Mouse (Mus musculus) MEL (cell line): ENCODE measurements around the gene Mlx. TPM values are rescaled to one million over a fixed set of nuclear protein-coding genes. Genes with fewer than 3 reads are reported as not detected.
A peak's percentile ranks its signal among the peaks of the same experiment; 100 is the strongest.

Experiments used
- DNase-seq: peaks from one replicate; pipeline ENCODE4 v3.0.0; 2011; ENCODE audit warnings: low read depth, low spot score
- H3K27ac ChIP-seq: 2 replicates; pipeline ENCODE4 v1.5.1; 2012; ENCODE audit warnings: low read depth, mild to moderate bottlenecking, control low read depth, low read length, moderate library complexity; ENCODE audit not compliant: control insufficient read depth
- H3K27me3 ChIP-seq, 2 experiments: fragments of 150-350 bp in 1 of 2; sonication (generic) in 1 of 2; 2 replicates each; pipeline ENCODE4 v1.6.1; 2012; ENCODE audit warnings: low read length in 2 of 2, mild to moderate bottlenecking in 2 of 2, improper control_type of control experiment in 1 of 2, moderate library complexity in 1 of 2; ENCODE audit not compliant: insufficient read depth in 2 of 2, control insufficient read depth in 1 of 2
- H3K36me3 ChIP-seq, 2 experiments: 2 replicates each; pipeline ENCODE4 v1.6.1; 2012 to 2014; ENCODE audit warnings: low read length in 2 of 2, improper control_type of control experiment in 1 of 2, inconsistent platforms in 1 of 2, mild to moderate bottlenecking in 1 of 2; ENCODE audit not compliant: insufficient read depth in 2 of 2, control insufficient read depth in 1 of 2
- H3K4me1 ChIP-seq, 2 experiments: fragments of 150-350 bp in 1 of 2; sonication (generic) in 1 of 2; 2 replicates each; pipeline ENCODE4 v1.6.1; 2012; ENCODE audit warnings: low read length in 2 of 2, improper control_type of control experiment in 1 of 2, mild to moderate bottlenecking in 1 of 2; ENCODE audit not compliant: insufficient read depth in 2 of 2, control insufficient read depth in 1 of 2
- H3K4me3 ChIP-seq, 2 experiments: fragments of 150-350 bp in 1 of 2; sonication (generic) in 1 of 2; 2 replicates each; pipeline ENCODE4 v1.5.1; 2012; ENCODE audit warnings: low read depth in 2 of 2, low read length in 2 of 2, mild to moderate bottlenecking in 2 of 2, moderate library complexity in 2 of 2, control low read depth in 1 of 2, improper control_type of control experiment in 1 of 2; ENCODE audit not compliant: control insufficient read depth in 1 of 2, insufficient read depth in 1 of 2
- H3K79me2 ChIP-seq: 2 replicates; pipeline ENCODE4 v1.6.1; 2012; ENCODE audit warnings: mild to moderate bottlenecking, low read length, moderate library complexity; ENCODE audit not compliant: control insufficient read depth, poor library complexity, insufficient read depth
- H3K9ac ChIP-seq: 2 replicates; pipeline ENCODE4 v1.6.1; 2012; ENCODE audit warnings: low read depth, mild to moderate bottlenecking, control low read depth, low read length, moderate library complexity; ENCODE audit not compliant: control insufficient read depth, poor library complexity, severe bottlenecking
- H3K9me3 ChIP-seq: fragments of 150-350 bp; sonication (generic); replicated peaks from 2 replicates; pipeline ENCODE4 v1.6.1; 2012; ENCODE audit warnings: mild to moderate bottlenecking, low read length, improper control_type of control experiment, moderate library complexity; ENCODE audit not compliant: insufficient read depth
- CHD1 ChIP-seq: IDR thresholded peaks from 2 replicates; pipeline ENCODE4 v1.6.1; 2012; ENCODE audit warnings: low read depth, mild to moderate bottlenecking, inconsistent platforms, low read length, improper control_type of control experiment
- CHD2 ChIP-seq: IDR thresholded peaks from 2 replicates; pipeline ENCODE4 v1.6.1; 2011; ENCODE audit warnings: low read length, improper control_type of control experiment
- CTCF ChIP-seq, 3 experiments: IDR thresholded peaks in 2 of 3; conservative IDR thresholded peaks in 1 of 3; 2 replicates each; pipeline ENCODE4 v1.5.1; 2011 to 2012; ENCODE audit warnings: low read length in 3 of 3, low read depth in 2 of 3, mild to moderate bottlenecking in 2 of 3, improper control_type of control experiment in 1 of 3, inconsistent platforms in 1 of 3, mixed read lengths in 1 of 3, moderate library complexity in 1 of 3; ENCODE audit not compliant: control insufficient read depth in 1 of 3, insufficient read depth in 1 of 3, poor library complexity in 1 of 3, severe bottlenecking in 1 of 3
- ELF1 ChIP-seq: IDR thresholded peaks from 2 replicates; pipeline ENCODE4 v1.6.1; 2014; ENCODE audit warnings: low read depth, mild to moderate bottlenecking, inconsistent platforms, low read length, improper control_type of control experiment, moderate library complexity
- EP300 ChIP-seq, 2 experiments: IDR thresholded peaks; 2 replicates each; pipeline ENCODE4 v1.6.1; 2011; ENCODE audit warnings: improper control_type of control experiment in 2 of 2, low read length in 2 of 2, low read depth in 1 of 2, mild to moderate bottlenecking in 1 of 2
- GABPA ChIP-seq: IDR thresholded peaks from 2 replicates; pipeline ENCODE4 v1.6.1; 2012; ENCODE audit warnings: low read depth, mild to moderate bottlenecking, inconsistent platforms, low read length, improper control_type of control experiment, moderate library complexity
- GATA1 ChIP-seq: IDR thresholded peaks from 2 replicates; pipeline ENCODE4 v1.6.1; 2011; ENCODE audit warnings: low read depth, low read length, improper control_type of control experiment
- HCFC1 ChIP-seq: IDR thresholded peaks from 2 replicates; pipeline ENCODE4 v1.6.1; 2012; ENCODE audit warnings: low read depth, mild to moderate bottlenecking, inconsistent platforms, low read length, improper control_type of control experiment, moderate library complexity
- JUND ChIP-seq: IDR thresholded peaks from 2 replicates; pipeline ENCODE4 v1.6.1; 2011; ENCODE audit warnings: low read depth, mild to moderate bottlenecking, improper control_type of control experiment, low read length
- MAFK ChIP-seq: IDR thresholded peaks from 2 replicates; pipeline ENCODE4 v1.6.1; 2011; ENCODE audit warnings: low read depth, mild to moderate bottlenecking, low read length, improper control_type of control experiment, borderline replicate concordance
- MAX ChIP-seq: IDR thresholded peaks from 2 replicates; pipeline ENCODE4 v1.6.1; 2011; ENCODE audit warnings: low read length, improper control_type of control experiment
- MEF2A ChIP-seq: IDR thresholded peaks from 2 replicates; pipeline ENCODE4 v1.6.1; 2014; ENCODE audit warnings: low read depth, mild to moderate bottlenecking, inconsistent platforms, low read length, improper control_type of control experiment; ENCODE audit not compliant: poor library complexity, insufficient replicate concordance, severe bottlenecking; ENCODE audit errors: extremely low read depth
- MYC ChIP-seq: IDR thresholded peaks from 2 replicates; pipeline ENCODE4 v1.6.1; 2011; ENCODE audit warnings: low read depth, mild to moderate bottlenecking, low read length, improper control_type of control experiment, moderate library complexity
- POLR2A ChIP-seq, 2 experiments: IDR thresholded peaks; 2 replicates each; pipeline ENCODE4 v1.6.1; 2011 to 2012; ENCODE audit warnings: low read length in 2 of 2, mild to moderate bottlenecking in 2 of 2, control low read depth in 1 of 2, improper control_type of control experiment in 1 of 2, low read depth in 1 of 2, moderate library complexity in 1 of 2; ENCODE audit not compliant: control insufficient read depth in 1 of 2, insufficient read depth in 1 of 2, poor library complexity in 1 of 2
- POLR2AphosphoS5 ChIP-seq: IDR thresholded peaks from 2 replicates; pipeline ENCODE4 v1.6.1; 2012; ENCODE audit warnings: low read depth, borderline replicate concordance, mild to moderate bottlenecking, inconsistent platforms, low read length, moderate library complexity, mixed read lengths
- RCOR1 ChIP-seq: IDR thresholded peaks from 2 replicates; pipeline ENCODE4 v1.6.1; 2012; ENCODE audit warnings: low read depth, mild to moderate bottlenecking, inconsistent platforms, low read length, improper control_type of control experiment
- SIN3A ChIP-seq: IDR thresholded peaks from 2 replicates; pipeline ENCODE4 v1.6.1; 2012; ENCODE audit warnings: low read length, improper control_type of control experiment, inconsistent platforms
- TBP ChIP-seq: IDR thresholded peaks from 2 replicates; pipeline ENCODE4 v1.8.0; 2011; ENCODE audit warnings: low read depth, low read length, improper control_type of control experiment
- UBTF ChIP-seq: IDR thresholded peaks from 2 replicates; pipeline ENCODE4 v1.6.1; 2012; ENCODE audit warnings: low read depth, mild to moderate bottlenecking, inconsistent platforms, low read length, improper control_type of control experiment, moderate library complexity, borderline replicate concordance; ENCODE audit not compliant: insufficient read depth
- USF2 ChIP-seq, 2 experiments: IDR thresholded peaks; 2 replicates each; pipeline ENCODE4 v1.6.1; 2011 to 2012; ENCODE audit warnings: improper control_type of control experiment in 2 of 2, low read length in 2 of 2, borderline replicate concordance in 1 of 2, inconsistent platforms in 1 of 2, low read depth in 1 of 2, mild to moderate bottlenecking in 1 of 2; ENCODE audit not compliant: insufficient read depth in 1 of 2
- ZC3H11A ChIP-seq: IDR thresholded peaks from 2 replicates; pipeline ENCODE4 v1.6.1; 2012; ENCODE audit warnings: low read depth, mild to moderate bottlenecking, inconsistent platforms, low read length, improper control_type of control experiment
- ZKSCAN1 ChIP-seq: IDR thresholded peaks from 2 replicates; pipeline ENCODE4 v1.6.1; 2012; ENCODE audit warnings: low read depth, mild to moderate bottlenecking, inconsistent platforms, low read length, improper control_type of control experiment, moderate library complexity
- ZMIZ1 ChIP-seq: IDR thresholded peaks from 2 replicates; pipeline ENCODE4 v1.6.1; 2012; ENCODE audit warnings: low read depth, mild to moderate bottlenecking, inconsistent platforms, low read length, improper control_type of control experiment, moderate library complexity
- polyA plus RNA-seq, 2 experiments: library from polyadenylated mRNA; stranded (reverse) in 1 of 2; unstranded in 1 of 2; fragments of >175 nt in 1 of 2; fragments of >200 nt in 1 of 2; gene quantifications; 2 replicates each; pipeline versions ENCODE4 v1.2.1 to v1.2.4; 2012; ENCODE audit warnings: low replicate concordance in 2 of 2, low read depth in 1 of 2; ENCODE audit not compliant: insufficient read length in 2 of 2, insufficient read depth in 1 of 2, missing spikeins in 1 of 2
- total RNA-seq: library from RNA; depleted of rRNA; stranded (reverse); fragments of 300-350 nt; gene quantifications from 2 replicates; pipeline ENCODE4 v1.2.3, GENCODE M21; 2012

Mlx gene
- total and polyA plus RNA-seq, 3 experiments, result 57.5 to 75.9 TPM; not detected in 1

DNA sequence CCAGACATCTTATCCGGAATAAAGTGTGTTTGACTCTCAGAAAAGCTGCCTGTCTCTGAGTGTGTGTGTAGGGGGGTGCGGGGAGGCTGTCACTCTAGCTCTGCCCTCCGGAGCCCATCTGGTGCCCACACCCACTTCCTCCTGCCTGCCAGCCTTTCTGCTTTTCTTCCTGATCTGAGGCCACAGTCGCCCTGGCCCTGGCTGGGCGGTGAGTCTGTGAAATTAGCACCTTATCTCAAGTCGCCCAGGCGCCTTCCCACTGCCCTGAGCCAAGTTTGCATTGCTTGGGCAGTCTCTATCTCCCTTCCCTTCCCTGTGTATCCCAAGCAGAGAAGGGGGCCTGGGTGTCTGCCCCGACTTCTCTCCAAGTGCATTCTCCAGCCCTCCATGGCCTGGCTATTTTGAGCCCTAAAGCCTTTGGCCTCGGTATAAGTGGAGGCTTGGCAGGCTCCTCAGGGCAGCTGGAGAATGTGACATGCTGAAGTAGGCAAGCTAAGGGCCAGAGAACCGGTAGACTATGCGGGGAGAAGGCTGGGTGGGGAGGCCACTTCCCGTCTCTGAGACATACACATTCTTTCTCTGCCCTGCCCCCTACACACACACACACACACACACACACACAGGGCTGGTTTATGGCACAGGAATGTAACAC is 23.3 kb upstream of the Mlx start (continued):
- peak; percentile 86 for TF ChIP-seq RCOR1
- TF ChIP-seq POLR2AphosphoS5, result no peak
- TF ChIP-seq MAFK, result peak; percentile 39; the same call in 1 of the 2 replicates
- TF ChIP-seq MYC, result no peak
- peak; percentile 63 for TF ChIP-seq ELF1
- no peak for TF ChIP-seq JUND
- no peak for TF ChIP-seq CHD1
- TF ChIP-seq ZMIZ1, result no peak; the same call in 1 of the 2 replicates
- peak; percentile 88 for TF ChIP-seq GATA1
- no peak for TF ChIP-seq ZKSCAN1
- TF ChIP-seq GABPA, result no peak
- TF ChIP-seq USF2 (IDR thresholded peaks at IDR 0.05; ENCODE audit: borderline replicate concordance in 1 of 2, insufficient read depth in 1 of 2, low read depth in 1 of 2, low read length in 2 of 2), result no peak
- no peak for TF ChIP-seq HCFC1
- TF ChIP-seq CHD2, result no peak
- peak; percentile 92 to 93 for TF ChIP-seq EP300 (IDR thresholded peaks at IDR 0.05; ENCODE audit: low read depth in 1 of 2, low read length in 2 of 2)

DNA sequence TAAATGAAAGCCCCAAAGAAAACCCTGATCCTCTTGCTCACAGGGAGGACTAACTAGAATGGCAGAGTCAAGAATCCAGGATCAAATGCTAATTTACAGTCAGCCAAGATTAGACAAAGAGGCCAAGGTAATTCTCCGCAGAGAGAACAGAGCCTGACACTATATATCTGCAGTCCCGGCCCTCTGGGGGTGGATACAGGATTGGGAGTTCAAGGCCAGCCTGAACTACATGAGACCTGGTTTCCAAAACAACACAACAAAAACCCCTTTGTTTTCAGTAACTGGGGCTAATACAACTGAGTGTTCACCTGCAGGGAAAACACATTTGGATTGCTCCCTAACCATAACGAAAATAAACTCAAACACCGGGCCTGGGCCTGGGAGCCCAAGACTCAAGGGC is 22.6 kb upstream of the Mlx start:
- Histone ChIP-seq H3K4me3 (no peak overlapping the region), H3K36me3 (peaks cover 0 to 22% of the 10 kb centered on the region in 2 experiments; a peak in 2 of 4 replicates), H3K79me2 (no peaks in the 10 kb centered on the region), H3K9ac (no peak overlapping the region), H3K27ac (peak overlapping the region; percentile 67; the same call in 1 of the 2 replicates), H3K4me1 (peaks cover 14 to 28% of the 10 kb centered on the region in 2 experiments), H3K27me3 (no peaks in the 10 kb centered on the region), H3K9me3 (no peaks in the 10 kb centered on the region)
- TF ChIP-seq HCFC1 (no peak), UBTF (no peak), ZMIZ1 (no peak), USF2 (IDR thresholded peaks at IDR 0.05; ENCODE audit: borderline replicate concordance in 1 of 2, insufficient read depth in 1 of 2, low read depth in 1 of 2, low read length in 2 of 2) (no peak), GABPA (no peak), MEF2A (no peak), ZC3H11A (no peak), MAFK (no peak), CTCF (IDR thresholded peaks at IDR 0.05 in 2 of 3, conservative IDR thresholded peaks at IDR 0.05 in 1 of 3; ENCODE audit: control insufficient read depth in 1 of 3, insufficient read depth in 1 of 3, low read depth in 2 of 3, low read length in 3 of 3, poor library complexity in 1 of 3, severe bottlenecking in 1 of 3) (no peak), POLR2A (IDR thresholded peaks at IDR 0.05; ENCODE audit: control insufficient read depth in 1 of 2, insufficient read depth in 1 of 2, low read depth in 1 of 2, low read length in 2 of 2, poor library complexity in 1 of 2) (no peak), MYC (no peak), MAX (no peak), CHD2 (no peak), TBP (no peak), JUND (no peak), SIN3A (no peak)
- no peak for DNase-seq
